Mouse (Mus musculus): ENCODE data around the gene Pan2. TPM values are rescaled to one million over a fixed set of nuclear protein-coding genes. Genes with fewer than 3 reads are reported as not detected.

Gene Pan2
- total RNA-seq, 2 experiments from 2014 or later: 4.5 to 6.0 TPM

Other genes starting within 250 kb of the Pan2 start
- gene Ptges3, start 244.4 kb upstream of the Pan2 start, total RNA-seq (2021): 100 to 1,000 TPM; 104 to 110 TPM
- gene Atp5b, start 220.1 kb upstream of the Pan2 start, total RNA-seq (2021): 1,000 to 10,000 TPM; 8,639 to 9,190 TPM
- 10 to 100 TPM; 19.0 to 20.3 TPM for gene Baz2a, start 211.8 kb upstream of the Pan2 start, total RNA-seq (2021)
- gene Rbms2, start 123.0 kb upstream of the Pan2 start, total RNA-seq (2021): 100 to 1,000 TPM in 1 of 2 experiments, 10 to 100 TPM in 1; 78.1 to 100 TPM
- 1 to 10 TPM in 1 of 2 experiments, under 1 TPM in 1; 0.25 to 1.4 TPM for gene Gls2, start 108.9 kb upstream of the Pan2 start, total RNA-seq (2021)
- gene Spryd4, start 91.5 kb upstream of the Pan2 start, total RNA-seq (2021): 10 to 100 TPM; 37.9 to 45.9 TPM
- not detected for gene Mip, start 77.5 kb upstream of the Pan2 start, total RNA-seq (2021)
- 1 to 10 TPM; 6.0 to 7.3 TPM for gene Timeless, start 71.3 kb upstream of the Pan2 start, total RNA-seq (2021)
- not detected for gene Apon, start 49.2 kb upstream of the Pan2 start, total RNA-seq (2021)
- not detected for gene Apof, start 34.7 kb upstream of the Pan2 start, total RNA-seq (2021)
- 10 to 100 TPM in 1 of 2 experiments, 1 to 10 TPM in 1; 8.3 to 11.3 TPM for gene Stat2, start 32.8 kb upstream of the Pan2 start, total RNA-seq (2021)
- not detected for gene Il23a, start 4.6 kb upstream of the Pan2 start, total RNA-seq (2021)
- gene Cnpy2, start 19.1 kb downstream of the Pan2 start, total RNA-seq (2021): 10 to 100 TPM; 62.2 to 66.6 TPM
- gene Cs, start 34.4 kb downstream of the Pan2 start, total RNA-seq (2021): 1,000 to 10,000 TPM; 1,006 to 1,090 TPM
- 100 to 1,000 TPM; 365 to 392 TPM for gene Coq10a, start 65.7 kb downstream of the Pan2 start, total RNA-seq (2021)
- gene Ankrd52, start 73.8 kb downstream of the Pan2 start, total RNA-seq (2021): 10 to 100 TPM; 38.1 to 40.3 TPM
- gene Slc39a5, start 97.9 kb downstream of the Pan2 start, total RNA-seq (2021): not detected
- gene Nabp2, start 108.2 kb downstream of the Pan2 start, total RNA-seq (2021): 10 to 100 TPM; 41.0 to 42.8 TPM
- 10 to 100 TPM; 16.6 to 17.2 TPM for gene Rnf41, start 108.3 kb downstream of the Pan2 start, total RNA-seq (2021)
- gene Smarcc2, start 155.9 kb downstream of the Pan2 start, total RNA-seq (2021): 10 to 100 TPM; 75.4 to 75.8 TPM
- 100 to 1,000 TPM; 253 to 273 TPM for gene Myl6, start 190.8 kb downstream of the Pan2 start, total RNA-seq (2021)
- gene Myl6b, start 195.3 kb downstream of the Pan2 start, total RNA-seq (2021): 1 to 10 TPM; 3.2 to 3.3 TPM
- gene Esyt1, start 222.5 kb downstream of the Pan2 start, total RNA-seq (2021): 10 to 100 TPM; 15.9 to 19.9 TPM
- 1 to 10 TPM; 7.7 to 8.2 TPM for gene Zc3h10, start 244.4 kb downstream of the Pan2 start, total RNA-seq (2021)
- 1,000 to 10,000 TPM; 1,490 to 1,551 TPM for gene Rpl41, start 246.0 kb downstream of the Pan2 start, total RNA-seq (2021)

Data from heart, adult 18-20 months (tissue).